Mouse (Mus musculus) brain, adult 2 months (tissue): ENCODE measurements around the gene Stip1.
A peak's percentile ranks its signal among the peaks of the same experiment; 100 is the strongest.
"Not testable (repeated sequence)": the region's sequence is repeated elsewhere in the genome, so short reads cannot be mapped to it uniquely, and the experiment has no call there.

ENCODE experiments used
- DNase-seq: peaks from one replicate; pipeline ENCODE4 v3.0.0; 2011; ENCODE audit warnings: low read depth, low spot score

The Stip1 gene

GRCm38 (mm10) chr19:7017541-7018457, 22.0 kb downstream of the Stip1 start:
- no peak for DNase-seq

- no peak for DNase-seq
These were observed 25.2 kb downstream of the Stip1 start for GRCm38 (mm10) chr19:7014481-7015135.

DNA sequence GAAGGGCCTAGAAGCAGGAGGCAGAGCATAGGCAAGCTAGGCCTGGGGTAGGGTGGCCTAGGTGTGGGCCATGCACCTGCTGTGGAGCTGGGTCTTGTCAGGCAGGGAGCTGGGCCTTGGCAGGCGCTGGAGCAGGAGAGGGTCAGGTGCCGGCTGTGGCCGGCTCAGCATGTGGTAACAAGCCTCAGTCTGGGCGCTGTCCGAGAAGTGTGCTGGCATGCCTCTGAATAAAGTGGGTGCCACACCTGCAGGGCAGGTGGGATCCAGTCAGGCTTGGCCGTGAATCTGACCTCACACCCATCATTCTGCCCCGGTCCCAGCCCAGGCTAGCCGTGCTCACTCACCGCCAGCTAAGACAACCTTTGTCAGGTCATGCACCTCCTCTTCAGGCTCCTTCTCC, 25.8 kb downstream of the Stip1 start:
- no peak for DNase-seq

GRCm38 (mm10) chr19:7012426-7012825, 27.3 kb downstream of the Stip1 start:
- no peak for DNase-seq

DNA sequence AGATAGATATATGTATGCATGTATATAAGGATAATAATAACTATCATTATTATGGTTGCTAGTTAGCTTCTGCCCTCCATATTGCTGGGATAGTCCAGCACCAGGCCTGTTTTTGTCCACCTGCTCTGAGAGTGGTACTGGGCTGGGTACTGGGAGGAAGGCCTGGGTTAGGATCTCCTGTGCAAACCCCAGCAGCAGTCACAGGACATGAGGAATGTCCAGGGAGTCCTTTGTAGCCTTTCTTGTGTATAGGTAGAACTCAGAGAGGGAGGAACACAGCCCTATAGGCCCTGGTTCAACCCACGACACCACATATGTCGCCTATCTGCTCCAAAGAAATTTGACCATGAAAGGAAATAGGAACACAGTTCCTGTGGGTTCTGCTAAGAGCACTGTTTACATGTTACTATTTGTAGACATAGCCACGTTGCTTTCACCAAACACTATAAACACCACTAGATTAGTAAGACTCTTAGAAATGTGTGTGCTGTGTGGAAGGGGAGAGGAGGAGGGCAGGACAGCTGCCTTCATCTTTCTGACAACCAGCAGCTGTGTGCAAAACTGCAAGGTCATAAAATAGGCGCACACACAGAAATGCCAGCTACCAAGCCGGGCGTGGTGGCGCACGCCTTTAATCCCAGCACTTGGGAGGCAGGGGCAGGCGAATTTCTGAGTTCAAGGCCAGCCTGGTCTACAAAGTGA, 32.7 kb downstream of the Stip1 start:
- DNase-seq: peak; percentile 36

DNA sequence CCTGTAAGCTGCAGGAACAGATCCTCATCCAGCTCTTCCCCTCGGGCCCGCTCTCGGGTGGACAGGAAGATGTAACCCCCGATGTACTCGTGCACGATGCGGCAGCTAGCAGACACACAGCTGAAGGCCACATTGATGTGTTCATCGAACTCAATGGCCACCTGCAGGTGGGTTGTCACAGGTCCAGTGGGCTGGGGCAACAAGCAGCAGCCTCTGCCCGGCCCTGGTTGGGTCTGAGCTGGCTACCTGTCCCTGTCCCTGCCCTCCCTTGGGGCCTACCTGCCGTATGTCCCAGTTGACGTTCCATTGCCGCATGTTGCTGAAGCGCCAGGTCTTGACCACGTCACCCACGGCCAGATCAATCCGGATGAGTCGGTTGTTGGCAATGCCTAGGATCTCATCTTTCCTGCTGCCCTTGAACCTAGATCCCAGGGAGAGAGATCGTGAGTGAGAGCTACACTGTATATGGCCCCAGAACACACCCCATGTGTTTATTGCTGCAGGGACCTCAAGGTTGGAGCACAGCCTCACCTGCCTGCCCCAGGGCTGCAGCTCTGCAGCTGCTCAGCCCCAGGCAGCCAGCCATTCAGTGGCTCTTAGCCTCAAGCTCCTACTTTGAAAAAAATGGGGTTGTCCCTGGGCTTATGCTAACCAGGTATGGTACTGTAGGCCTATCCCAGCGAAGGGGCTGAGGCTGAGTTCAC, 40.3 kb downstream of the Stip1 start:
- no peak for DNase-seq

GRCm38 (mm10) chr19:6997721-6998290, 42.0 kb downstream of the Stip1 start:
- no peak for DNase-seq

DNA sequence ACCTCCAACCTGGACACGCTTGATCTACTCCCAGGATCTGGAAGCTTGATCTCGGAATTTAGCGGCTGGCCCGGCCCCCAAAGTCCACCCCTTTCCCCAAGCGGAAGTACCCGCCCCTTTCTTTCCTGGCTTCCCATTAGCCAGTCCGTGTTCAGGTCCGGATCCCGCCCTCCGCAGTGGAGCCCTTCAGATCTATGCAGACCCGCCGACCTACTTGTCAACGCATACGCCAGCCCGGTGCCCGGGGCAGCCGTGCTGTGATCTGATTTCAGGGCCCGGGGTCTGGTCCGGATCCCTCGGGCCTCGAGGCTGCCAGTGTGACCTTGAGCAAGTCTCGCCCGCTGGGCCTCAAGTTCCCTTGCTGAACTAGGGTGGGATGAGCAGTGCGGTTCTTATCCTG, 43.8 kb downstream of the Stip1 start, which contains the start of the genes Nudt22 and Trpt1:
TSS of gene Nudt22 (minus strand) at position 112 of the 400 bp plus-strand sequence.
TSS of gene Trpt1 (plus strand) at position 126 of the 400 bp plus-strand sequence.
- peak; percentile 96 for DNase-seq

- DNase-seq: peak; percentile 66
These were observed 44.3 kb downstream of the Stip1 start for GRCm38 (mm10) chr19:6995255-6995991.

DNA sequence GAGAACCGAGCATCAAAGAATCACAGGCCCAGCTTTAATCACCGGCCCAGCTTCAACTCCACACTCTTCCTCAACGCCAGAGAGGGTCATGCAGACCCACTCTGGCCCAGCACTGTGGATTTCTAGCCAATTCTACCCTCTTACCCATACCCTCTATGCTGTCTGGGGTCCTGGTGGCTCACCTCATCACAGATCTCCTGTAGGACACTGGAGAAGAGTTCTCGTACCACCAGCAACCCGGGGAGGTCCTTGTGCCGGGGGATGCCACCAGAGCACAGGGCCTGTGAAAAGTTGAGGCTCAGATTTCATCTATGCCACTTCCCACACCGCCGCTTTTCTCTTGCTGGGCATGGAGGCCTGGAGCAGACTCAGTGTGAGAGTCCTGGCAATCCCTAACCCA, 45.3 kb downstream of the Stip1 start:
- no peak for DNase-seq

GRCm38 (mm10) chr19:6994002-6994401, 45.8 kb downstream of the Stip1 start:
- no peak for DNase-seq

GRCm38 (mm10) chr19:6993011-6993770, 46.6 kb downstream of the Stip1 start:
- DNase-seq: no peak

- DNase-seq: peak; percentile 99
These were observed 47.5 kb downstream of the Stip1 start, which contains the start of gene Dnajc4 for GRCm38 (mm10) chr19:6992011-6992858. TSS of gene Dnajc4 (minus strand) at chr19:6992572.

DNA sequence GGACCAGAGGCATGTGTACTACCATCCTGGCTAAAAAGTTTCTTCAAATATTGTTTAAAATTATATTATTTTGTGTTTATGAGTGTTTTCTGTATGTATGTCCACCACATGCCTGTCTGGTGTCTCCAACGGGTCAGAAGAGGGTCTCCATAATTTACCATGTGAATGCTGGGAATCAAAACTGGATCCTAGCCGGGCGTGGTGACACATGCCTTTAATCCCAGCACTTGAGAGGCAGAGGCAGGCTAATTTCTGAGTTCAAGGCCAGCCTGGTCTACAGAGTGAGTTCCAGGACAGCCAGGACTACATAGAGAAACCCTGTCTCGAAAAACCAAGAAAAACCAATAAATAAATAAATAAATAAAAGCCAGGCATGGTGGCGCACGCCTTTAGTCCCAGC, 48.6 kb downstream of the Stip1 start:
- not testable (repeated sequence) for DNase-seq

GRCm38 (mm10) chr19:6990712-6991111, 49.1 kb downstream of the Stip1 start:
- no peak for DNase-seq

- no peak for DNase-seq
These were observed 50.5 kb downstream of the Stip1 start for GRCm38 (mm10) chr19:6989251-6989650.

GRCm38 (mm10) chr19:6987904-6988285, 51.9 kb downstream of the Stip1 start:
- peak; percentile 46 for DNase-seq

- peak; percentile 67 for DNase-seq
These were observed 52.5 kb downstream of the Stip1 start, which contains the start of gene Vegfb for GRCm38 (mm10) chr19:6987061-6987903. TSS of gene Vegfb (minus strand) at chr19:6987651.
